Mouse (Mus musculus): Measurements from ENCODE around the gene Dagla. TPM values are rescaled to one million over a fixed set of nuclear protein-coding genes. Genes with fewer than 3 reads are reported as not detected.

Dagla gene
- 26.3 and 28.0 TPM in 2 replicates for polyA plus RNA-seq (2012; rRNA removed)

GRCm38 (mm10) chr19:10304810-10305544 is at the start of gene Dagla:
Gene Dagla (minus strand): TSS chr19:10304877.

GRCm38 (mm10) chr19:10240654-10241305 is 63.9 kb downstream of the Dagla start, which contains the start of gene Myrf:
Gene Myrf (minus strand): TSS chr19:10240748.

GRCm38 (mm10) chr19:10203848-10204615 is 100.6 kb downstream of the Dagla start, which contains the start of the genes Tmem258 and Fen1:
Gene Tmem258 (plus strand): TSS chr19:10204014.
Gene Fen1 (minus strand): TSS chr19:10204169.

Other genes starting within 250 kb of the Dagla start
- gene Fads2, start 203.1 kb downstream of the Dagla start, polyA plus RNA-seq (2012; rRNA removed): 229 and 237 TPM in 2 replicates
- gene Fads1, start 122.0 kb downstream of the Dagla start, polyA plus RNA-seq (2012; rRNA removed): 125 and 128 TPM in 2 replicates
- 120 and 122 TPM in 2 replicates for gene Tmem258, start 100.9 kb downstream of the Dagla start, polyA plus RNA-seq (2012; rRNA removed)
- 16.7 and 17.6 TPM in 2 replicates for gene Fen1, start 100.7 kb downstream of the Dagla start, polyA plus RNA-seq (2012; rRNA removed)
- gene Myrf, start 64.1 kb downstream of the Dagla start, polyA plus RNA-seq (2012; rRNA removed): 0.92 and 1.1 TPM in 2 replicates
- 81.5 and 88.2 TPM in 2 replicates for gene Syt7, start 84.2 kb upstream of the Dagla start, polyA plus RNA-seq (2012; rRNA removed)
- gene Lrrc10b, start 152.6 kb upstream of the Dagla start, polyA plus RNA-seq (2012; rRNA removed): 2.8 and 2.9 TPM in 2 replicates
- 2.7 and 3.7 TPM in 2 replicates for gene Ppp1r32, start 178.1 kb upstream of the Dagla start, polyA plus RNA-seq (2012; rRNA removed)
- 103 and 104 TPM in 2 replicates for gene Cpsf7, start 220.4 kb upstream of the Dagla start, polyA plus RNA-seq (2012; rRNA removed)
- gene Sdhaf2, start 221.3 kb upstream of the Dagla start, polyA plus RNA-seq (2012; rRNA removed): 50.7 and 54.6 TPM in 2 replicates